Mouse (Mus musculus) midbrain, embryonic 11.5 days (tissue): Measurements from ENCODE around the gene Sik3. TPM values are rescaled to one million over a fixed set of nuclear protein-coding genes. Genes with fewer than 3 reads are reported as not detected.

Source experiments
- ATAC-seq: fragments of 200-750 bp; cut with Nextera tagmentation; 2 replicates; pipeline ENCODE4 v1.8.0; 2017; ENCODE audit warnings: moderate TSS enrichment, moderate library complexity; ENCODE audit not compliant: low FRiP score
- DNase-seq: peaks from one replicate; pipeline ENCODE4 v3.0.0; 2015; ENCODE audit warnings: low spot score; ENCODE audit errors: missing footprints
- H3K27ac ChIP-seq: fragments of 300-500 bp; sonication (generic); 2 replicates; pipeline ENCODE4 v1.5.1; 2014; ENCODE audit warnings: low read depth, low read length
- H3K27me3 ChIP-seq: fragments of 300-500 bp; sonication (generic); 2 replicates; pipeline ENCODE4 v1.6.1; 2014; ENCODE audit warnings: mild to moderate bottlenecking, low read length, moderate library complexity, mixed read lengths; ENCODE audit not compliant: control insufficient read depth, insufficient read depth
- H3K36me3 ChIP-seq: fragments of 300-500 bp; sonication (generic); 2 replicates; pipeline ENCODE4 v1.6.1; 2014; ENCODE audit warnings: mild to moderate bottlenecking, low read length, moderate library complexity, mixed read lengths; ENCODE audit not compliant: control insufficient read depth, insufficient read depth
- H3K4me1 ChIP-seq: fragments of 300-500 bp; sonication (generic); 2 replicates; pipeline ENCODE4 v1.6.1; 2014; ENCODE audit warnings: low read length; ENCODE audit not compliant: control insufficient read depth, insufficient read depth
- H3K4me2 ChIP-seq: fragments of 300-500 bp; sonication (generic); 2 replicates; pipeline ENCODE4 v1.6.1; 2014; ENCODE audit warnings: mild to moderate bottlenecking, moderate library complexity
- H3K4me3 ChIP-seq: fragments of 300-500 bp; sonication (generic); 2 replicates; pipeline ENCODE4 v1.5.1; 2014; ENCODE audit warnings: low read depth, low read length
- H3K9ac ChIP-seq: fragments of 300-500 bp; sonication (generic); 2 replicates; pipeline ENCODE4 v1.6.1; 2014; ENCODE audit warnings: low read length
- H3K9me3 ChIP-seq: fragments of 300-500 bp; sonication (generic); 2 replicates; pipeline ENCODE4 v1.6.1; 2016; ENCODE audit warnings: low read length; ENCODE audit not compliant: control insufficient read depth
- WGBS: fragments of 180-500 bp; shearing (Covaris S2); extraction: QIAGEN DNeasy Blood & Tissue Kit; methylation state at CpG from one replicate; pipeline ENCODE4 v1.1.7; 2014; 5-methylcytosine and 5-hydroxymethylcytosine counted together
- polyA plus RNA-seq: library from polyadenylated mRNA; unstranded; fragments of >200 nt; fragmentation: Nextera tagmentation; extraction: Ambion mirVana; gene quantifications from 2 replicates; pipeline ENCODE4 v1.2.1, GENCODE M21; 2014

Gene Sik3
- polyA plus RNA-seq, 1 experiment from 2014 or later, result 8.9 TPM

GRCm38 (mm10) chr9:46246752-46247324, 234.2 kb downstream of the Sik3 start:
- DNase-seq, result peak; percentile 95
- no peak overlapping the region for H3K4me2 ChIP-seq
- no peaks in the 10 kb centered on the region for H3K9me3 ChIP-seq
- H3K27me3 ChIP-seq, result no peaks in the 10 kb centered on the region; the same call in 1 of the 2 replicates
- H3K4me3 ChIP-seq, result no peak overlapping the region
- no peak overlapping the region for H3K27ac ChIP-seq
- 30% methylated on average over 10 of the region's 11 CpGs for WGBS
- no peaks in the 10 kb centered on the region for H3K36me3 ChIP-seq
- H3K9ac ChIP-seq, result no peak overlapping the region
- no peaks in the 10 kb centered on the region for H3K4me1 ChIP-seq
- ATAC-seq, result peak; percentile 63; the same call in 1 of the 2 replicates

GRCm38 (mm10) chr9:46256177-46256576, 243.6 kb downstream of the Sik3 start:
- Histone ChIP-seq H3K27ac (no peak overlapping the region), H3K9ac (no peak overlapping the region), H3K4me1 (no peaks in the 10 kb centered on the region; the same call in 1 of the 2 replicates), H3K4me2 (no peak overlapping the region), H3K27me3 (peaks cover 5% of the 10 kb centered on the region; the same call in 1 of the 2 replicates), H3K9me3 (no peaks in the 10 kb centered on the region), H3K4me3 (no peak overlapping the region), H3K36me3 (no peaks in the 10 kb centered on the region)
- WGBS, result 93% methylated on average over 7 of the region's 7 CpGs
- no peak for DNase-seq
- ATAC-seq, result no peak

- H3K4me3 ChIP-seq, result no peak overlapping the region
- H3K27me3 ChIP-seq, result peaks cover 5% of the 10 kb centered on the region; the same call in 1 of the 2 replicates
- no peak overlapping the region for H3K27ac ChIP-seq
- no peaks in the 10 kb centered on the region for H3K36me3 ChIP-seq
- H3K4me2 ChIP-seq, result no peak overlapping the region
- no peaks in the 10 kb centered on the region; the same call in 1 of the 2 replicates for H3K4me1 ChIP-seq
- peak; percentile 47 for DNase-seq
- WGBS, result 90% methylated on average over 10 of the region's 10 CpGs
- no peaks in the 10 kb centered on the region for H3K9me3 ChIP-seq
- ATAC-seq, result no peak
- no peak overlapping the region for H3K9ac ChIP-seq
Measured at GRCm38 (mm10) chr9:46256658-46257385, 244.2 kb downstream of the Sik3 start.

GRCm38 (mm10) chr9:46257546-46257945, 244.9 kb downstream of the Sik3 start:
- H3K27me3 ChIP-seq, result peaks cover 5% of the 10 kb centered on the region; the same call in 1 of the 2 replicates
- no peak overlapping the region for H3K9ac ChIP-seq
- H3K9me3 ChIP-seq, result no peaks in the 10 kb centered on the region
- ATAC-seq (no peak), DNase-seq (peak; percentile 75)
- H3K4me3 ChIP-seq, result no peak overlapping the region
- 91% methylated on average over 3 of the region's 3 CpGs for WGBS
- H3K27ac ChIP-seq, result no peak overlapping the region
- no peak overlapping the region for H3K4me2 ChIP-seq
- H3K36me3 ChIP-seq, result no peaks in the 10 kb centered on the region
- no peaks in the 10 kb centered on the region; the same call in 1 of the 2 replicates for H3K4me1 ChIP-seq

- ATAC-seq, result no peak
- WGBS, result 87% methylated on average over 6 of the region's 6 CpGs
- Histone ChIP-seq H3K4me3 (no peak overlapping the region), H3K9ac (no peak overlapping the region), H3K4me2 (no peak overlapping the region), H3K9me3 (no peaks in the 10 kb centered on the region), H3K27ac (no peak overlapping the region), H3K27me3 (no peaks in the 10 kb centered on the region; the same call in 1 of the 2 replicates), H3K36me3 (no peaks in the 10 kb centered on the region), H3K4me1 (no peaks in the 10 kb centered on the region; the same call in 1 of the 2 replicates)
- DNase-seq, result peak; percentile 51
Measured at GRCm38 (mm10) chr9:46259111-46259510, 246.5 kb downstream of the Sik3 start.

GRCm38 (mm10) chr9:46261131-46261530, 248.5 kb downstream of the Sik3 start:
- 88% methylated on average over 7 of the region's 7 CpGs for WGBS
- no peak for ATAC-seq

GRCm38 (mm10) chr9:46268343-46268873, 255.8 kb downstream of the Sik3 start, which contains the start of gene Apoa5:
TSS of gene Apoa5 (plus strand) at chr9:46268633.
- DNase-seq (no peak), ATAC-seq (no peak)
- peaks cover 3% of the 10 kb centered on the region for H3K27me3 ChIP-seq
- H3K36me3 ChIP-seq, result no peaks in the 10 kb centered on the region
- H3K27ac ChIP-seq, result no peak within 1 kb of the TSS
- 61% methylated on average over 7 of the region's 7 CpGs for WGBS
- H3K9me3 ChIP-seq, result no peaks in the 10 kb centered on the region
- peaks cover under 1% of the 10 kb centered on the region for H3K4me1 ChIP-seq
- H3K4me3 ChIP-seq, result no peak within 1 kb of the TSS
- no peak within 1 kb of the TSS for H3K9ac ChIP-seq
- no peak within 1 kb of the TSS for H3K4me2 ChIP-seq

More at GRCm38 (mm10) chr9:46261131-46261530, 248.5 kb downstream of the Sik3 start:
- Histone ChIP-seq H3K4me1 (no peaks in the 10 kb centered on the region), H3K9me3 (no peaks in the 10 kb centered on the region), H3K9ac (no peak overlapping the region), H3K4me3 (no peak overlapping the region), H3K36me3 (no peaks in the 10 kb centered on the region), H3K27ac (no peak overlapping the region), H3K27me3 (no peaks in the 10 kb centered on the region; the same call in 1 of the 2 replicates), H3K4me2 (no peak overlapping the region)
- no peak for DNase-seq

GRCm38 (mm10) chr9:46269125-46269524, 256.5 kb downstream of the Sik3 start:
- no peak overlapping the region for H3K27ac ChIP-seq
- peaks cover 3% of the 10 kb centered on the region for H3K27me3 ChIP-seq
- no peak overlapping the region for H3K4me3 ChIP-seq
- H3K4me1 ChIP-seq, result peaks cover 6% of the 10 kb centered on the region
- H3K9me3 ChIP-seq, result no peaks in the 10 kb centered on the region
- WGBS, result 91% methylated on average over 5 of the region's 5 CpGs
- DNase-seq, result no peak
- no peak overlapping the region for H3K9ac ChIP-seq
- no peak overlapping the region for H3K4me2 ChIP-seq
- ATAC-seq, result no peak
- H3K36me3 ChIP-seq, result no peaks in the 10 kb centered on the region

GRCm38 (mm10) chr9:46270782-46271181, 258.2 kb downstream of the Sik3 start:
- 92% methylated on average over 4 of the region's 4 CpGs for WGBS
- no peak for ATAC-seq
- H3K27me3 ChIP-seq, result peaks cover 3% of the 10 kb centered on the region
- no peaks in the 10 kb centered on the region for H3K9me3 ChIP-seq
- no peak overlapping the region for H3K27ac ChIP-seq
- no peak overlapping the region for H3K4me3 ChIP-seq
- H3K4me2 ChIP-seq, result no peak overlapping the region
- H3K9ac ChIP-seq, result no peak overlapping the region
- peaks cover 5% of the 10 kb centered on the region for H3K36me3 ChIP-seq
- H3K4me1 ChIP-seq, result peaks cover 6% of the 10 kb centered on the region
- DNase-seq, result no peak
